Mouse (Mus musculus): Measurements from ENCODE around the gene Olfr670.
"Not testable (repeated sequence)": the region's sequence is repeated elsewhere in the genome, so short reads cannot be mapped to it uniquely, and the experiment has no call there.

Olfr670 gene

DNA sequence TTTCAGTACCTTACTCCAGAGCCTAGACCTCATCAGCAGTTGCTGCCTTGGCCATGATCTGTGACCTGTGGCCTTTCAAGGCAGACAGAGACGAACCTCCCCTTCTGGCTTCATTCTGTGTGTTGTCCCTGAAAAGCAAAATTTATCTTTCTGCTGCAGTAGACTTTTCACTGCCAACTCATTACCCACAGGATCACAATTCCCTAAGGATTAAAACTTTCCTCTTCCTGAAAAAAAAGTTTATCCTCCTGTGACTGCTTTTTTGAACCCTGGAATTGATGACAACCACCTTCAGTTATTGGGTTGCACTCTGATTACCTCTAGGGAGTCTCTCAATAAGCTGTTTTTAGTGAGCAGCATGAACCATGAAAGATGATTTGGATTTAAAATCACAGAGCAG lies at the start of gene Olfr670:
Olfr670 (minus strand) TSS at position 101 of the 400 bp plus-strand sequence.
- DNase-seq, result no peak

DNA sequence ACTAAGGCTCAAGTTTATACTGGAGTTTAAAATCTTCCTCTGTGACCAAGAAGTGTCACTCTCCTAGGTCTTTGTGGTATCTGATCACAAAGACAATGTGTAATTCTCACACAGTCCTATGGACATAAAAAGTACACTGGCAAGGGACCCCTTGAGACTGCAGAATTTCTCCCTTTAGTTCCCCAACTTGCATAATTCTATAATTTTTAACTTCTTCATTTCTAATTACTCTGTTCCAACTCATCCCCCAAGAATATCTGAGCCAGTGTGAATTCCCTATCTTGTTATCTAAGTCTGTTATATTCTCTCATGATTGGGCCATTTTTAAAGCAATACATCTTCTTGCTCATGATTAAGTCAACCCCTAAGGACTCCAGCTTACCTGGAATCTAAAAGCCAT lies 39.5 kb upstream of the Olfr670 start, which contains the start of gene Olfr672:
Olfr672 (minus strand) TSS at position 101 of the 400 bp plus-strand sequence.
- no peak for DNase-seq

DNA sequence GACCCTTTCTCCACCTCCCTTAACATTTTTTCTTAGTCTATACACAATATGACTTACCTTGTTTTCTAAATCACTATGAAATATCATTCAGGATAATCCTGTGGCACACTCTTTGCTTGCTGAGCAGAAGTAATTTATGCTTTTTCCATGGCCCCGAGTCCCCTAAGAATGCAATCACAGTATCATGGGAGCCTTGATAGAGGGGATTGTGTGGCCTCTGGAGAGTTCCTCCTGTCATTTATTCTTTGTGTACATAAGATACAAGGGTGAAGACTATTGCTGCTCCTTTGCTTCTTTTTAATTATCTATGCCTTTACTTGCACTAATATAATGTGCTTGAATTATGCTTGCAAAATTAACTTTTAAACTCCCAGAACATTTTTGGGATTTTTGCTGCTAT lies 16.6 kb upstream of the Olfr670 start, which contains the start of gene Olfr671:
Olfr671 (minus strand) TSS at position 101 of the 400 bp plus-strand sequence.
- no peak for DNase-seq

DNA sequence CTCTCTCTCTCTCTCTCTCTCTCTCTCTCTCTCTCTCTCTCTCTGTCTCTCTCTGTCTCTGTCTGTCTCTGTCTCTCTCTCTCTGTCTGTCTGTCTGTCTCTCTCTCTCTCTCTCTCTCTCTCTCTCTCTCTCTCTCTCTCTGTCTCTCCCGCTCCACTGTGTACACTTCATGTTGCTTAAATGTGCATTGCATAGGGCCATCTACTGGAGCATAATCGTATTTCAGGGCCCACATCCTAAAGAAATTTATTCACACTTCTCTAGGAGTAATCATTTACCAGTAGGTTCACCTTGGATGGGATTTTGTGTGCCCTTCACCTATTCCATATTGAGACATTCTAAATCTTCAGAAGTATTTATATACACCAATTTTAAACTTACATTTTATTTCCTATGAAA lies 10.1 kb upstream of the Olfr670 start:
- not testable (repeated sequence) for DNase-seq

DNA sequence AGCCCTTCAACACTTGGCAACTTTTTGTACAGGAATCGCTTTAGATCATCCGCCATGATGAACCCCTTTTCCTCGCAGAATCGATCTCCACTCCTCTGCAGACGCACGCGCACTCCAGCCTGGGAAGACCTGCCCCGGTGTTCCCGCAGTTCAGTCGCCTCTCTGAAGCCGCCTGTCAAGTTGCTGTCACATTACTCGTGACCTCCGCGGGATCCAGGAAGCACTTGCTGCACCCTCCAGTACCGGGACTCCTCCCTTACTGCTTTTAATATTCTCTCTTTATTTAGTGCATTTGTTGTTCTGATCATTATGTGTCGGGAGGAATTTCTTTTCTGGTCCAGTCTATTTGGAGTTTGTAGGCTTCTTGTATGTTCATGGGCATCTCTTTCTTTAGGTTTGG lies 12.2 kb downstream of the Olfr670 start:
- not testable (repeated sequence) for DNase-seq

DNA sequence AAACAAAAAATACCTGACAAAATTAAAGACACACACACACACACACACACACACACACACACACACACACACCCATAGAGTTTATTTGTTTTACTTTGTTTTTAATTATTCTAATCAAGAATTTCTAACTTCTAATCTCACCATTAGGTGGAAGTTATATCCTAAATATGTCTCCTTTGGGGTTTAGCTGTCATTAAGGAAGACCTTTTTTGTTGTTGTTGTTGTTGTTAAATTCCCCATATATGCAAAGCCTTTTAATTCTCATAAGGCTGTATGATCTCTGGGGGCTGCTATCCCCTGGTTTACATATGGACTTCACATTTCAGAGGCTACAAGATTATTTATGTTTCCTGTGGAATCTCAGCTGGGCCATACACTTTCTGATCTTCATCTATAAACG lies 28.5 kb downstream of the Olfr670 start, which contains the start of gene Olfr669:
Olfr669 (plus strand) TSS at position 301 of the 400 bp plus-strand sequence.
- DNase-seq, result no peak

DNA sequence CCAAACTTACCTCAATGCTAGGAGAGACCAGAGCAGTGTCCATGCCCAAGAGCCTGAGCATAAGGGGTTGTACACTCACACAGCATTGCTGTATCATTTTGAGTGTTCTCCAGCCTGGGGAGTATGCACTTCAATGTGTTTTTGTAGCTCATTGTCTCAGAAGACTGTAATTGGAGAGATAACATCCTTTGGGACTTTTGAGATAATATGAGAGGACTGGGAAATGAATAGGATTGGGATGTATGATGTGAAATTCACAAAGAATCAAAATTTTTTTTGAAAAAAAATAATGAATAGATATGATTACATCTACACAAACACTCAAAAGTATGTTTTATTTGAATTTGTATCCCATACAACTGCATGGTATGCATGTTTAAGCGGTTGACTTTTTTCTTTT lies 34.5 kb downstream of the Olfr670 start, which contains the start of gene Olfr668:
Olfr668 (minus strand) TSS at position 101 of the 400 bp plus-strand sequence.
- no peak for DNase-seq

DNA sequence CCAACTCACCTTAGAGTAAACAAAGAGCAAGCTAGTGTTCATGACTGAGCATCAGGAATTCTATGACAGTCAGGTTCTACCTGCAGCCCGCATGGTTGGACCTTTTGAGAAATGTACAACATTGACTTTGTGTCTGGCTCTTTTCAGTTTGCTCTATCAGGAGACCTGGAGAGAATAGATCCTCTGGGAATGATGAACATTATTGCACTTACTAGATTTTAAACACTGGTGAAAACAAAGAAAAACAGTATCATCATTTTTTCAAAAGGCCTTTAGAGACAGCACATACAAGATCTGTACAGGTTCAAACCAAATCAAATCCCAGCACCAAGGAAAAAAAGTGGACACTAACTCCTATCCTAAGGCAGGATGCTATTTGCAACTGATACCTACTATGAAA lies 41.0 kb downstream of the Olfr670 start, which contains the start of gene Olfr667:
Olfr667 (minus strand) TSS at position 101 of the 400 bp plus-strand sequence.
- DNase-seq, result no peak
